Mouse (Mus musculus): ENCODE measurements around the gene Cnga1.
"Not testable (repeated sequence)": the region's sequence is repeated elsewhere in the genome, so short reads cannot be mapped to it uniquely, and the experiment has no call there.

Gene Cnga1

DNA sequence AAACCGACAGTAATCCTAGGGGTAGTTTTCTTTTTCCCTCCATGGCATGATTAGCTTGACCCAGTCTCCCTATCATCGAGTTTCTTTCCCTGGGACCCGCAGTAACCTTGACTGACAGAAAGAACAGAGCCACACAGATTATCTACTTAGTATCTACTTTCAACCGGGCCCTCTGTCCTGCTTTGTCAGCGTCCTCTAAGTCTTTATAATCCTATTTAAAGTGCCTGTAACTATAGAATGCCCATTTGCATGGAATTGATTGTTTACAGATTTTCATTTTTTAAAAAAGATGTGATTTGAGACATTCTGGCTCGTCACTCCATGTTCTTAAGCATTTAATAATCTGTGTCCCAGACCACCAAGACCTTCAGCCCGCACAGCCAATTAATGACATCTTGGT is 420 bp downstream of the Cnga1 start:
- no peak for DNase-seq (ENCODE audit: extremely low read depth, insufficient read length, low spot score)

DNA sequence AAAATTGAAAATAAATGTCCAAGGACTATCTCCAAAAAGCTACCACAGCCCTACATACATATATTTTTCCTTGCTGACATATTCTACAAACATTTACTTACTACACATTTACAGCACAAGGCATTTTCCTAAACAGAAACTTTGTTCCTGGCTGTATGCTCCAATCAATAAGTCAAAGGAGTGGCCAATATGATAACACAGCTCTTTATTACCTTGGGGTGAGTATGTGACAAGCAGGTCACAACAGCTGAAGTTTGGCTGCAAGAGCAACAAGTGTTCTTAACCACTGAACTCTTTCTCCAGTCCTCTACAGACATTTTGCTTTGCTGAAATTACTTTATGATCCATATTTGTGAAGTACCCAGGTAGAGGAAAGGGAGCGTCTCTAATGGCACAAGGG is 4.0 kb downstream of the Cnga1 start:
- no peak for DNase-seq (ENCODE audit: extremely low read depth, insufficient read length, low spot score)

DNA sequence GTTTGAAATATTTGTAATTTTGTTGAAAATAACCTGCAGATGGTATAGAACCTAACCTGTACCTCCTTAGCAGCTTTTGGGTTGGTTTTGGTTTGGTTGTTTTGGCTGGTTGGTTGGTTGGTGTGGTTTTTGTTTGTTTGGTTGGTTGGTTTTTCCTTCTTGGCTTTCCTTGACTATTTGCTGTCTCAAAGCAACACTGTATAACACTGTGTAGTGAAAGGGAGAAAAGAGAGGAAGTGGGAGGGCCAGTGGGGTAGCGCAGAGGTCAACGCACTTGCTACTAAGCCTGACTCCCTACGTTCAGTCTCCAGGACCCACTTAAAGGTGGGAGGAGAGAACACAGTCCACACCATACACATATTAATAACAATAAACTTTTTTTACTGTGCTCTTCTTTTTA is 7.5 kb downstream of the Cnga1 start:
- DNase-seq (ENCODE audit: extremely low read depth, insufficient read length, low spot score) = no peak

DNA sequence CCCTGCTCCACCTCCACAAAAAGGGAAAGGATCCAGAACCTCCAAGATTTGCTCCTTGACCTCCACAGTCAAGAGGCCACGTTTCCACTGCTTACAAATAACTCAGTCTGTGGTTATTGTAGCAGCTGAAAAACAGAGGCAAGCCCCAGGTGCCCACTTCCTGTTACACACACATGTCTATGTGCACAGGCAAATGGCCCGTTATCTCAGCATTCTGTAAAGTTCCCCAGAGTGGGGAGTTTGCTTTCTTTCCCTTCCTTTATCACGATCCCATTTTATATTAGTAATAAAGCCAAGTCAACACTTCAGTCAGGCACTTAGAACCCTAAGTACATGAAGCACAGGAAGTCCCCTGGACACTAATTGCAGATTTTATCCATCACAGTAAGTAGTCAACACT is 8.0 kb downstream of the Cnga1 start:
- DNase-seq (ENCODE audit: extremely low read depth, insufficient read length, low spot score) = no peak

DNA sequence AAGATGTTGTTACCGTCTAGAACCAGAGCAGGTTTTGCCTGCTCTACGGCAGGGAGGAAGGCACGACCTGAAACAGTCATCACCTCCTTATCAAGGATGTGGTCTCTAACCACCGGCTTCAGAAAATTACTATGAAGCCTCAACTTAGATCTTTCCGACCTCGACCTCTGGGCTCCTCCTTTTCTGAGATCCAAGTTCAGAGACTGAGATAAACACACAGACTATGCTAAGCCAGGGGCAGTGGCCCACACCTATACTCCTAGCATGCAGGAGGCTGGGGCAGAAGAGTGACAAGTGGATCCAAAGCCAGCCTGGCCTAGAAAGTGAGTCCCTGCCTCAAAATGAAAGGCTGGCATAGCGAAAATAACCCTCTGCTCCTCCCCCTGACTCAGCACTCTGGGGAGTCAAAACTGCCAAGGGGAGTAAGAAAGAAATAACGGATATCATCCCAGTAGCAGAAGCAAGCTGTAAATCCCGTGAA is 9.2 kb downstream of the Cnga1 start:
- DNase-seq (ENCODE audit: extremely low read depth, insufficient read length, low spot score) = no peak

DNA sequence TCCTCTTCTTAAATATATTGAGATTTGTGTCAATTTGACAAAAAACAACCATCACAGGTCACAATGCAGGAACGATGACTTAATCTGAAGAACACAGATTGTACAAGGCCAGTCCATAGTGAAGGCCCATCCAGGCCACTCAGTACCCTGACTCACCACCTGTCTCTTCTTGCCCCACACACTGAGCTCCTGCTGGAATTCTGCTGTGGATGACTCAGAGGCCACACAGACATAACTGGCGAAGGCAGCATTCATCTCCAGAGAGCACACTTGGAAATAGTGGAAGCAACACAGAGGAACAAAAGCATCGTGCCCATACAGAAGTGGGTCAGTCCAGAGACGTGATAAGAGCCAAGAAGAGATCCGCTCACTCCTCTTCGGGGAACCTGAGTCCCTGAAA is 14.0 kb downstream of the Cnga1 start:
- peak; percentile 33 for DNase-seq (ENCODE audit: extremely low read depth, insufficient read length, low spot score)

DNA sequence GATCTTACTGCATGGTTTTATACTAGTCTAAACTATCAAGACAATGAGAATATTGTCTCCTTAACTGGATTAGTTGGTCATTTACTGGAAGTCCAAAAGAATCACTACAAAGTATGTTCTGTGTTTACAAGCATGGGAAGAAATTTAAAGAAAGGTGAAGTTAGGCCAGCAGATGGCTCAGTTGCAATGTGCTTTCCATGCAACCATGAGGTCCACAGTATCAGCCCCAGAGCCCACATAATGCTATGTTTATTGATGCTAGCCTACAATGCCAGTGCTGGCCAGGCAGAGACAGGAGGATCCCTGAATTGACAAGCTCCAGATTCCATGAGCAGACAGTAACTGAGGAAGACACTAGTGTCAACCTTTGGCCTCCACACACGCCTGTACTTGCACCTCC is 23.1 kb downstream of the Cnga1 start:
- DNase-seq (ENCODE audit: extremely low read depth, insufficient read length, low spot score) = no peak

DNA sequence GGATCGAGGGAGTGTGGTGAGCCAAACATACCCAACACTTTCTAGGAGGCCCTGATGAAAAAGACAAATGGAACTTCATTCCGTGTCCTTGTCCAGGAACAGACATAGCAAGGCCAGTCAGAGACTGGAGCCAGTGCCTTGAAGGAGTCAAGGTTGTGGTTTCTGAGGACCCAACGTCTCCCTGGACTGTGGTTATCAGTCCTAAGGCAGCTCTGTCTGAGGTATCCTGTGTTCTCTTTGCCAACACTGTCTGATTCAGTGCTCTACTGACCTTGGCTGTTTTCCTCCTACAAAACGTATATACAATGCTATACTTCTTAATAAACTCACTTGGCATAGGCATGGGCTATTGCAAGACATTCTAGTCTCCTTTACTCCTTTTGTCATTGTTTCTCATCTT is 26.7 kb downstream of the Cnga1 start:
- no peak for DNase-seq (ENCODE audit: extremely low read depth, insufficient read length, low spot score)

DNA sequence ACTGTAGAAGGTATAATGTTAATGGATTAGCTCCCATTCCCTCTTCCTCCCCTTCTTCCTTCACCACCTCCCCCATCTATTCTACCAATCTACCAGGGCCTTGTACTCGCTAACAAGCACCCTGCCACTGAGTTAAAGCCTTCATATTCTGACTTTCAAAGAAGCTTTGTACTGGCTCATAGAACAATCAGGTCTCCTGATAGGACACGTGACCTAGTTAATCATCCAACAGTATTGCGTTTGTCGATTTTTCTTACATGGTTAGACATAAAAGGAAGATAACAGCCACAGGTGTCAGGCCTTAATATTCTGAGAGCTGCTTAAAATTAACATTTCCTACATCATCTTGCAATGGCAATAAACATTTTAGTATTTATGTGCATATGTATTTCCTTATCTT is 40.9 kb downstream of the Cnga1 start:
- no peak for DNase-seq (ENCODE audit: extremely low read depth, insufficient read length, low spot score)

DNA sequence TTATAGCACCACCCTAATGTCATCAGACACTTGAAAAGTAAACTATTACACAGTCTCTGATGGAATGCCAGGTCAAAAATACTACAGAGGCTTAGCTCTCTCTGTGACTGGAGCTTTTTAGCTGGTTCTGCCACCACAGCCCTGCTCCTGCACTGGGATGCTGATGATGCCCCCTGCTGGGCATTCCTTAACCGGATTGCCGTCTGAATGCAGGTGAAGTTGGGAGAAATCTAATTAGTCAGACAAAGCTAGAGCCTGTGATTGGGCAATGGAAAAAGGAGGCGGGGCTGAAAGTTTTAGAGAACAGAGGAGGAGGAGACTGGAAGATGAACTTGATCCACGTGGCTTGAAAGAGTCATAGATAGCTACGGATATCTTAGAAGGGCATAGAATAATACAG is 43.1 kb downstream of the Cnga1 start:
- DNase-seq (ENCODE audit: extremely low read depth, insufficient read length, low spot score) = peak; percentile 14

DNA sequence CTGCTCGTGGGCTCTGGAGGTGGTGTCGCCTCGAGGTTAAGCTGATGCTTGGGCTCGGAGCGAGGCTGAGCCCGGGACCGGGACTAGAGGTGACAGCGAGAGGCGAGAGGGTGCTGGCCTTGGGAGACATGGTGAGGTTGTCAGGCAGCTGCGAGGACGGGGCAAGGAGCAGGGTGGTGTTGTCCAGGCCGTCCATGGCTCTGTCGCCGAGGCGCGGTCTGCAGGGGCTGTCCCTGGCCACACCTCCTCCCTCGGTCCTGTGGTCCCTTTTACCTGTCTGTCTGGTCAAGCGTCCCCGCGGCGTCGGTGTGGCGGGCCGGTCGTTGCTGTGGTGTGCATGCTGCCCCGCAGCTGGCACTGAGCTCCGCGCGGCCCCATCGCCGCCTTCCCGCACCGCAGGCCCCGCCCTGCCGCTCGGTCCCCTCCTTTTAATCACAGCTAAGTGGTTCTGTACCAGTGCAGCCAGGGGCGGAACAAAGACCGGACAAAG is 56.8 kb downstream of the Cnga1 start, which contains the start of gene Gm5868:
Gm5868 (minus strand) TSS at position 360 of the 490 bp plus-strand sequence.
- no peak for DNase-seq (ENCODE audit: extremely low read depth, insufficient read length, low spot score)

DNA sequence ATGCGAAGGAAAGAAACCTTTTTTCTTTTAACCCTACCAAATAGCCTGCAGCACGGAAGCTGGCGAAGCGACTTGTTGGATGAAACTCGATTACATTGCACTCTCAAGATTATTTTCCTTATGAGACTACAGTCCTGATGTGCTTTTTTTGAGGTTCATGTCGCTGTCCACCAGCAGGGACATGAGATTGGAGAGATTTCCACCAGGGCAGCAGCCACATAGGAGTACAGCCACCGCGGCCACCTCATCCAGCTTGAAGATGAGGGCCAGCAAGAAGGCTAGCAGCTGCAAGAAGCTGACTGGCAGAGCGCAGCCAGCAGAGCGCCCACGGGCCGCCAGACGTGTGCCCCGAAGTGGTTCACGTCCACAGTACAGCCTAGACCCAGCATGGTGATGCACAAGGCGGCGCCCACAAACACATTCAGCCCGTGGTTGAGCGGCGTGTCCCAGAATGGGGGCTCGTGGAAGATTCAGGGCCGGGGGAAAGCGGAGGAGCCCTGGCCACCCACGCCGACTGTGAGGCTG is 57.3 kb downstream of the Cnga1 start:
- DNase-seq (ENCODE audit: extremely low read depth, insufficient read length, low spot score) = not testable (repeated sequence)

DNA sequence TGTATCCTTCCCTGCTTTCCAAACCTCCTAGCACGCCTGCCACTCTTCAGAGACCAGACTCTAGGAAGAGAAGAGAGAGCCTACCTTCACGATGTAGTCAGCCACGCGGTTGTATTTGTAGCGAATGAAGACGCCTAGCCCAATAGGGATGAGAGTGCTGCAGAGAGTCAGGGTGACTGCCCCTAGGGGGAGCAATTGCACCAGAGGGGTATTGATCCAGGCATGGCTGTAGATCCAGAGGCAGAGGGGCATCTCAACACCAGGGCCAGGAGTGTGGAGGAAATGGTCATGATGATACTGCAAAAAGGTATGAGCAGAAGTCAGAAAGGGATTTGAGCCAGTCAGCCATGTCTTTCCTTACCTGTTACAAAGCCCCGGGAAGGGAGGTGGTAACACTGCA is 58.0 kb downstream of the Cnga1 start:
- not testable (repeated sequence) for DNase-seq (ENCODE audit: extremely low read depth, insufficient read length, low spot score)

DNA sequence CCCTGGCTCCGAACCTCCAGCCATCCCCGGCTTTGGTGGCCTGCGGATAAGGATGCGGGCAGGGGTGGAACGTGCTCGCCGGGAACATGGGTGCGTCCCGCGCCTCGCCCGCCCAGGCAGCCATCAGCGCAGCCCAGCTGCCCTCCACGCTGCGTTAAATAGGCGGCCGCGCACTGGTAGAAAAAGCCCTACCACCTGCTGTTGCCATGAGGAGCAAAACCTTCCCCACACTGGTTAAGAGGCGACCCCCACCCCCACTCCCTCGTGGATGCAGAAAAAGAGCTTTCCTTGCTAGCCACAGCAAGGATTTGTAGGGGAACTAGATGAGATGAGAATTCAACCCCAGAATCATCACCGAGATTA is 63.1 kb downstream of the Cnga1 start, which contains the start of gene Zar1:
Zar1 (minus strand) TSS at position 285 of the 363 bp plus-strand sequence.
- DNase-seq (ENCODE audit: extremely low read depth, insufficient read length, low spot score) = not testable (repeated sequence)

DNA sequence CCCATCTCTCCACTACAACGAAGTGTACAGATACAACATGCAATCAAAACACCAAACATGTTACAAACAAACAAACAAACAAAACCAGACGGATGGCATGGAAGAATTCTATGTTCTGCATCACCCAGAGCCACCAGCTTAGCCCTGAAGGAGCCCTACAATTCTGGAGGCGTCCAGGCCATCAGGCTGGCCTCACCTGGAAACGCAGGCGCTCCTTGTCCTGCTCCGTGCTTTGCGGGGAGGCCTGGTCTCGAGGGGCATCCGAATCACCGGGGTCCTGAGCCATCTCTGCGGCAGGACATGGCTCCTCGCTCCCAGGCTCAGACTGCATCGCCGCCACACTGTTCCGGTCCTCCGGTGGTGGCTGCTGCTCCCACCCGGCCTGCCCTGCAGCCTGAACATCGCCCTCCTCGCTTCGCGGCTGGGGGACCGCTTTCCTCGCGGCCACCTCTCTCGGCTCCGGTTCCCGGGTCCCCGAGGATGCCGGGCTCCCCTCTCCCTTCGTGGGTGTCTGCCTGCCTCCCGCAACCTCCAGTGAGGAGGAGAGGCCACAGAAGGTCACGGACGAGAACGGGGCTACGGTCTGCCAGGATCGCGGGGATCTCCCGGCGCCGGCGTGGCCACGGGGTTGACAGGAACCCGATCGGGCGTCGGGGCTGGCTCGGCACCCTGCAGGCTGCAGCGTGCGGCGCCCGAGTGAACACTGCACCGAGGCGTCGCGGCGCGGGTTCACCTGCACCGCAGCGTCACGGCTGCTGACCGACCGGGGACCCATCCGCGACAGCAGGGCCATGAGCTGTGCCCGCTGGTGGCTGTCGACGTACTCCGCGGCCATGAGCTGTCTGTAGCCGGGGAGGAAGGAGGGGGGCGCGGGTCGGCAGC is 63.7 kb downstream of the Cnga1 start:
- DNase-seq (ENCODE audit: extremely low read depth, insufficient read length, low spot score) = peak; percentile 6

DNA sequence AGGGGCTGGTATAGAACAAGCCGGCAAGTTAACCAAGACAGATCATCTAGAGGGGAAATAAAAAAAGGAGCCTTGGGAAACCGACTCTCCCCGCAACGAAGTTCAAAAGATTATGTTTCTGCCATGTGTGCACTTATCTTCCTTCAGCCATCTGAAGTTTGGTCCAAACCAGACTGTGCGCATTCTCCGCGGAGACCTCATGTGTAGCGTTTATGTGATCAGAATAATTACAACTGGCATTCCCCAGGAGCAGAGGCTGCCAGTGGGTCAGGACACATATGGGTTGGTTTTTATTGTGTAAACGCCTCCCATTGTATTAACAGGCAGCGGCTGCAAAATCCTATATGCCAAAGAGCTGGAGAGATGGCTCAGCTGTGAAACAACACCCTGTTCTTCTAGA is 64.5 kb downstream of the Cnga1 start:
- DNase-seq (ENCODE audit: extremely low read depth, insufficient read length, low spot score) = not testable (repeated sequence)

DNA sequence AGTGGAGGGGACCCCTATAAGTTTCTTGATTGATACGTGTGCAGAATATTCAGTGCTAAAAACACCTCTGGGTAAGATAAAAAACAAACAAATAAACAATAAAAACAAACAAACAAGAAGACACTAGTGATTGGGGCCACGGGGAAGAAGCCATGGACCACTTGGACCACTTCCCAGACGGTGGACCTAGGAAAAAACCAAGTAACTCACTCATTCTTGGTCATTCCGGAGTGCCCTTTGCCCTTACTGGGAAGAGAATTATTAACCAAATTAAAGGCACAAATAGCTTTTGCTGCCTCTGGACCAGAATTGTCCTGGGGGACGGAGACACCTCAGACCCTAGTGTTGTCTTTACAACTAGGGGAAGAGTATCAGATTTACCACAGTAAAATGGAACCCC is 78.5 kb downstream of the Cnga1 start:
- DNase-seq (ENCODE audit: extremely low read depth, insufficient read length, low spot score) = no peak

DNA sequence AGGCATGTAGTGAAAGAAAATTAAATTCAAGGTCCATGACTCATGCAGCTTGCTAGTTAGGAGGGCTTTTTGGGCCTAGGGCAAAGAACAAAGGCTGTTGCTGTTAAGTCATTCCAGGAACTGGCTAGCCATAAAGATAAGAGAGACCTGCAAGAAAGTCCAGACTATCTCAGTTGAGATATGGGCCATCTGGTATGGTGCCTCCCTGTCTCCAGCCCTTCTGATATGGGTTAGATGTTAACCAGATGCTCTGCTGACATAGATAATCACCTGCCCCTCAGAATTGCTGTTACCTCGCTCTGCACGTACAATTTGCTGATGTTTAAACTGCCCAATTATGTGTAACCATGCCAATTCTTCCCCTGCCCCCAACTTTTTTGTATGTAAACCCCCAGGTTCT is 80.9 kb downstream of the Cnga1 start:
- not testable (repeated sequence) for DNase-seq (ENCODE audit: extremely low read depth, insufficient read length, low spot score)

DNA sequence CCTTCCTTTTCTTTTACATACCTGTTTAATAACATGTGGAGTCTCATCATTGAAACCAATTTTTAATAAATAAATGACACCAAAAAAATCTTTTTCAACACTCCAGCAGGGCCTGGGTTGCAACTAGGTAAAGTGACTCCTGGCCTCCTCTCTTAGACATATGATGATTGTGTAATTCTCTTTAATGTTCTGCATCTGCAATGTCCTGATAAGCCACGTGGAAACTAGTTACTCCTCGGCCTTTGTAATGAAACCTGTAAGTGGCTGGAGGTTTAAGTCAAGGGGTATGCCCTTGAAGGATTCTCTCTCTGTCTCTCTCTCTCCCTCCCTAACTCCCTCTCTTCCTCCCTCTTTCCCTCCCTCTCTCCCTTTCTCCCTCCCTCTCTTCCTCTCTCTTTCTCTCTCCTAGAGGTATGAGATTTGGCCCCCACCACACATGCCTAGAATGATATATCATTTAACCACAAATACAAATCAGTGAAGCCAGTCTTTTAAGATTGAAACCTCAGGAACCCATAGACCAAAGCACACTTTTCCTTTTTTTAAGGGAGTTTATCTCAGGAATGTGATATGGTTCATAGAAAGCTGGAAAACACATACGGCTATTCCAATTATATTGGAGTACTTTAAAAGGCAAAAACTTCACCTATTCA is 83.0 kb downstream of the Cnga1 start:
- no peak for DNase-seq (ENCODE audit: extremely low read depth, insufficient read length, low spot score)

DNA sequence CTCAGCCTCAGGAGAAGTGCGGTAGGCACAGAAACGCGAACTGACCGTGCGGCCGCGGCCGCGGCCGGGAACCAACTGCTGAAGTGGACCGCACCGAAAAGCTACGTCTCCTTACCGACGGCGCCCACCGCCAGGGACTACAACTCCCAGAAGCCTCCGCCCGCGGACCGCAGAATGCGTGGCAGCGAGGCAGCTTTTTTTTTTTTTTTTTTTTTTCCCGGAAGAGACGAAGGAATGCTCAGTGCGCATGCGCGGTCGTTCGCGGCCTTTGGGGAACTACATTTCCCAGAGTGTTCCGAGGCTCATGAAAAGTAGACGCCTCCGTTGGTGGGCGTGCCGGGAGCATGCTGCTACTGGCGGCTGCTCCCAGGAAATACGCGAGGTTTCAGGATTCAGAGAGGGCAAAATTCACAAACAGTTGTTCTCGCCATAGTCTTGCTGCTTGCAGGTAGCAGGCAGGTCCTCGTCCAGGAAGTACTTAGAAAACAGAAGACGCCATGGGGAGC is 84.5 kb downstream of the Cnga1 start, which contains the start of gene Nfxl1:
Nfxl1 (minus strand) TSS at position 141 of the 506 bp plus-strand sequence.
- peak; percentile 93 for DNase-seq (ENCODE audit: extremely low read depth, insufficient read length, low spot score)
